ENCODE assay signal across 8 mouse cellular contexts in genomic region chr6:108098171-108098845, GRCm38 (mm10). TPM values are rescaled to one million over a fixed set of nuclear protein-coding genes. Genes with fewer than 3 reads are reported as not detected.
DNase-seq lines count a peak whose midpoint lies in the region; ATAC-seq and TF ChIP-seq lines count a peak whose summit lies in the region.

No protein-coding gene starts in this region.

- peak; percentile 77 for DNase-seq in MEL-GATA-1-ER (ENCODE audit: extremely low read depth, low read depth)
- peak; percentile 68 for DNase-seq in cerebellum, adult 9-10 months
- peak; percentile 60 for DNase-seq in gastrocnemius, adult 2 months
- DNase-seq in layer of hippocampus, postnatal 36 days = peak; percentile 25 to 52
- peak; percentile 43 for DNase-seq in retina, postnatal 7 days (ENCODE audit: low read depth, low spot score)
- DNase-seq in thymus, postnatal 4 days = peak; percentile 63

- H3K4me3 ChIP-seq in gastrocnemius, adult 2 months = peak overlapping the region; percentile 48
- H3K4me3 ChIP-seq in hindbrain, embryonic 16.5 days (ENCODE audit: low read length) = no peak overlapping the region

- intact Hi-C loops in gastrocnemius, adult 2 months (cut with DNase I) = loop anchor here (1.0 to 5.0 kb wide), 2 partner anchors 309 to 639 kb away; no protein-coding TSS in a partner anchor

- H3K27ac ChIP-seq in gastrocnemius, adult 2 months = peak overlapping the region; percentile 17; the same call in 1 of the 2 replicates
- no peak overlapping the region for H3K27ac ChIP-seq in hindbrain, embryonic 16.5 days (ENCODE audit: low read depth, low read length)

- peak; percentile 87; the same call in 1 of the 2 replicates for ATAC-seq in hindbrain, embryonic 16.5 days
- ATAC-seq in megakaryocyte, adult 5-6 weeks (ENCODE audit: poor library complexity, severe bottlenecking) = peak; percentile 99

- no peaks in the 10 kb centered on the region for H3K9me3 ChIP-seq in hindbrain, embryonic 16.5 days (ENCODE audit: control insufficient read depth, low read length)

- H3K9ac ChIP-seq in hindbrain, embryonic 16.5 days (ENCODE audit: low read depth, low read length) = no peak overlapping the region

- peak overlapping the region; percentile 36; the same call in 1 of the 2 replicates for H3K4me2 ChIP-seq in hindbrain, embryonic 16.5 days (ENCODE audit: low read length)

- peak; percentile 80 for TF ChIP-seq CTCF in gastrocnemius, adult 2 months (IDR thresholded peaks at IDR 0.05)

- H3K4me1 ChIP-seq in hindbrain, embryonic 16.5 days (ENCODE audit: control insufficient read depth, insufficient read depth, low read depth, low read length) = peaks cover 4% of the 10 kb centered on the region

- WGBS in hindbrain, embryonic 16.5 days = 16% methylated on average over 9 of the region's 9 CpGs

- no peaks in the 10 kb centered on the region for H3K36me3 ChIP-seq in hindbrain, embryonic 16.5 days (ENCODE audit: control insufficient read depth, insufficient read depth, low read length)

- H3K27me3 ChIP-seq in hindbrain, embryonic 16.5 days (replicated peaks; ENCODE audit: control insufficient read depth, insufficient read depth, low read length) = no peaks in the 10 kb centered on the region

RNA-seq across cellular contexts. Expression of gene Setmar, which starts 33.5 kb away (rescaled TPM):
- 1 to 10 TPM; 4.3 to 5.2 TPM for total RNA-seq in gastrocnemius, adult 2 months (2021)
- 5.0 and 5.6 TPM in 2 replicates for polyA plus RNA-seq in hindbrain, embryonic 16.5 days (2015; fragmentation: Nextera tagmentation; extraction: Ambion mirVana)
- total RNA-seq in layer of hippocampus, postnatal 36 days (2021) = 1 to 10 TPM; 9.2 to 9.3 TPM
- total RNA-seq in megakaryocyte, adult 5-6 weeks (2015) = 3.2 and 3.6 TPM in 2 replicates
- total RNA-seq in megakaryocyte, adult 5-6 weeks (2017) = 2.2 and 3.3 TPM in 2 replicates
